Mouse (Mus musculus): ENCODE measurements around the gene Bag6.

GRCm38 (mm10) chr17:35092403-35093198 lies 42.4 kb upstream of the Bag6 start:
- TF ChIP-seq TCF12 (IDR thresholded peaks at IDR 0.05; ENCODE audit: low read depth, low read length), result no peak
- no peak for TF ChIP-seq TBP (conservative IDR thresholded peaks at IDR 0.05; ENCODE audit: low read depth, low read length)
- TF ChIP-seq CTCF (conservative IDR thresholded peaks at IDR 0.05 in 1 of 2, IDR thresholded peaks at IDR 0.05 in 1 of 2; ENCODE audit: low read depth in 2 of 2, low read length in 2 of 2), result no peak
- TF ChIP-seq E2F4 (IDR thresholded peaks at IDR 0.05; ENCODE audit: insufficient replicate concordance, low read depth, low read length), result no peak
- no peak for TF ChIP-seq MAX (IDR thresholded peaks at IDR 0.05; ENCODE audit: low read length)
